28 mouse cellular contexts compared by ENCODE assay signal in genomic region chr3:57420660-57421059, GRCm38 (mm10). TPM values are rescaled to one million over a fixed set of nuclear protein-coding genes. Genes with fewer than 3 reads are reported as not detected.
DNase-seq lines count a peak whose midpoint lies in the region; ATAC-seq and TF ChIP-seq lines count a peak whose summit lies in the region.
"Had no signal": no experiment of that assay in that cellular context is flagged by ENCODE, and none has a peak within 500 bp of the region (broad histone marks: within the 10 kb centered on the region; RNA-seq: fewer than 3 reads in every experiment).

No protein-coding gene starts in this region.

- WGBS in intestine, embryonic 14.5 days: 92% methylated on average over 1 of the region's 1 CpGs
- WGBS in intestine, embryonic 15.5 days: 91% methylated on average over 1 of the region's 1 CpGs
- 76% methylated on average over 1 of the region's 1 CpGs for WGBS in liver, postnatal 0 days (ENCODE audit: insufficient replicate concordance)

- peak; percentile 25 for DNase-seq in intestine, embryonic 14.5 days (ENCODE audit: low spot score)
- DNase-seq in liver, postnatal 0 days: no peak
- DNase-seq in liver (no peak), MEL (ENCODE audit: low read depth, low spot score) (peak; percentile 3)
- DNase-seq in lung, postnatal 25 days (ENCODE audit: low spot score): no peak
- DNase-seq: adrenal gland, adult 2 months; adrenal gland, postnatal 14 days; cerebellum, adult 11 months; cerebellum, adult 2 months; cerebellum, adult 9-11 months; cerebellum, postnatal 25 days; forebrain, postnatal 0 days; gastrocnemius, adult 2 months; gastrocnemius, postnatal 14 days; heart, adult 11 months had no signal

- no peak overlapping the region for H3K4me2 ChIP-seq in intestine, embryonic 14.5 days (ENCODE audit: low read length)
- H3K4me2 ChIP-seq in intestine, embryonic 15.5 days (replicated peaks): no peak overlapping the region
- H3K4me2 ChIP-seq in liver, postnatal 0 days (ENCODE audit: low read depth, low read length): no peak overlapping the region
- H3K4me2 ChIP-seq: embryonic facial prominence, embryonic 12.5 days; embryonic facial prominence, embryonic 15.5 days; heart, embryonic 11.5 days; hindbrain, embryonic 12.5 days; hindbrain, embryonic 15.5 days had no signal

- TF ChIP-seq RAD21 in MEL (IDR thresholded peaks at IDR 0.05; ENCODE audit: low read depth, low read length): no peak

- H3K27ac ChIP-seq in intestine, embryonic 14.5 days (ENCODE audit: low read depth): no peak overlapping the region
- H3K27ac ChIP-seq in intestine, embryonic 15.5 days: no peak overlapping the region
- peak overlapping the region; percentile 48; the same call in 1 of the 2 replicates for H3K27ac ChIP-seq in liver, postnatal 0 days (ENCODE audit: low read depth)
- H3K27ac ChIP-seq in MEL (ENCODE audit: control insufficient read depth, low read depth, low read length): no peak overlapping the region
- H3K27ac ChIP-seq: embryonic facial prominence, embryonic 12.5 days; embryonic facial prominence, embryonic 15.5 days; gastrocnemius, adult 2 months; hindbrain, embryonic 12.5 days; hindbrain, embryonic 15.5 days had no signal

- no peak overlapping the region for H3K4me3 ChIP-seq in intestine, embryonic 14.5 days (ENCODE audit: low read depth, low read length)
- no peak overlapping the region for H3K4me3 ChIP-seq in intestine, embryonic 15.5 days (replicated peaks)
- H3K4me3 ChIP-seq in liver, postnatal 0 days (ENCODE audit: low read depth, low read length): no peak overlapping the region
- no peak overlapping the region for H3K4me3 ChIP-seq in MEL (ENCODE audit: control insufficient read depth in 1 of 2, insufficient read depth in 1 of 2, low read depth in 2 of 2, low read length in 2 of 2)
- H3K4me3 ChIP-seq: embryonic facial prominence, embryonic 12.5 days; embryonic facial prominence, embryonic 15.5 days; gastrocnemius, adult 2 months; hindbrain, embryonic 12.5 days; hindbrain, embryonic 15.5 days had no signal

- no peak for TF ChIP-seq CTCF in liver, postnatal 0 days (IDR thresholded peaks at IDR 0.05; ENCODE audit: low read depth)
- no peak for TF ChIP-seq CTCF in MEL (IDR thresholded peaks at IDR 0.05 in 2 of 3, conservative IDR thresholded peaks at IDR 0.05 in 1 of 3; ENCODE audit: control insufficient read depth in 1 of 3, insufficient read depth in 1 of 3, low read depth in 2 of 3, low read length in 3 of 3, poor library complexity in 1 of 3, severe bottlenecking in 1 of 3)

- ATAC-seq in intestine, embryonic 14.5 days (replicated peaks; ENCODE audit: low FRiP score, low TSS enrichment, low read depth): no peak
- no peak for ATAC-seq in intestine, embryonic 15.5 days
- no peak for ATAC-seq in liver, postnatal 0 days
- ATAC-seq: forebrain, embryonic 14.5 days; forebrain, postnatal 0 days had no signal

- no peak for TF ChIP-seq POLR2A in MEL (IDR thresholded peaks at IDR 0.05; ENCODE audit: control insufficient read depth in 1 of 2, insufficient read depth in 1 of 2, low read depth in 1 of 2, low read length in 2 of 2, poor library complexity in 1 of 2)

- TF ChIP-seq EP300 in liver, postnatal 0 days (IDR thresholded peaks at IDR 0.05; ENCODE audit: low read depth): no peak
- TF ChIP-seq EP300 in MEL (IDR thresholded peaks at IDR 0.05; ENCODE audit: low read depth in 1 of 2, low read length in 2 of 2): no peak

- no peaks in the 10 kb centered on the region for H3K27me3 ChIP-seq in intestine, embryonic 14.5 days (replicated peaks; ENCODE audit: control insufficient read depth, insufficient read depth, low read length)
- H3K27me3 ChIP-seq in intestine, embryonic 15.5 days (replicated peaks): no peaks in the 10 kb centered on the region
- H3K27me3 ChIP-seq in liver, postnatal 0 days (ENCODE audit: insufficient read depth, low read length): no peaks in the 10 kb centered on the region
- no peaks in the 10 kb centered on the region for H3K27me3 ChIP-seq in MEL (ENCODE audit: control insufficient read depth in 1 of 2, insufficient read depth in 2 of 2, low read length in 2 of 2)
- H3K27me3 ChIP-seq: CH12.LX; embryonic facial prominence, embryonic 12.5 days; embryonic facial prominence, embryonic 15.5 days; hindbrain, embryonic 12.5 days; hindbrain, embryonic 15.5 days had no signal

- H3K4me1 ChIP-seq in intestine, embryonic 14.5 days (replicated peaks; ENCODE audit: control insufficient read depth, insufficient read depth, low read length): no peaks in the 10 kb centered on the region
- no peaks in the 10 kb centered on the region; the same call in 1 of the 2 replicates for H3K4me1 ChIP-seq in intestine, embryonic 15.5 days (replicated peaks)
- H3K4me1 ChIP-seq in liver, postnatal 0 days (ENCODE audit: insufficient read depth): peaks cover 2% of the 10 kb centered on the region; the same call in 1 of the 2 replicates
- H3K4me1 ChIP-seq in MEL (ENCODE audit: control insufficient read depth in 1 of 2, insufficient read depth in 2 of 2, low read length in 2 of 2): no peaks in the 10 kb centered on the region
- H3K4me1 ChIP-seq: embryonic facial prominence, embryonic 12.5 days; embryonic facial prominence, embryonic 15.5 days; hindbrain, embryonic 12.5 days; hindbrain, embryonic 15.5 days had no signal

- no peak overlapping the region for H3K9ac ChIP-seq in intestine, embryonic 14.5 days (ENCODE audit: low read length)
- H3K9ac ChIP-seq in intestine, embryonic 15.5 days: no peak overlapping the region
- no peak overlapping the region for H3K9ac ChIP-seq in liver, postnatal 0 days (replicated peaks)
- H3K9ac ChIP-seq in MEL (ENCODE audit: control insufficient read depth, low read depth, low read length, poor library complexity, severe bottlenecking): no peak overlapping the region
- H3K9ac ChIP-seq: embryonic facial prominence, embryonic 12.5 days; embryonic facial prominence, embryonic 15.5 days; forebrain, postnatal 0 days; hindbrain, embryonic 12.5 days; hindbrain, embryonic 15.5 days had no signal

- H3K9me3 ChIP-seq in intestine, embryonic 14.5 days (ENCODE audit: control insufficient read depth, low read length): no peaks in the 10 kb centered on the region
- H3K9me3 ChIP-seq in intestine, embryonic 15.5 days: no peaks in the 10 kb centered on the region
- H3K9me3 ChIP-seq in liver, postnatal 0 days (ENCODE audit: low read length): no peaks in the 10 kb centered on the region
- H3K9me3 ChIP-seq in MEL (replicated peaks; ENCODE audit: insufficient read depth, low read length): no peaks in the 10 kb centered on the region
- H3K9me3 ChIP-seq: embryonic facial prominence, embryonic 12.5 days; embryonic facial prominence, embryonic 15.5 days; hindbrain, embryonic 12.5 days; hindbrain, embryonic 15.5 days had no signal

- H3K79me2 ChIP-seq in MEL (ENCODE audit: control insufficient read depth, insufficient read depth, low read length, poor library complexity): no peaks in the 10 kb centered on the region

- H3K36me3 ChIP-seq in intestine, embryonic 14.5 days (ENCODE audit: control insufficient read depth, insufficient read depth, low read length): no peaks in the 10 kb centered on the region
- H3K36me3 ChIP-seq in intestine, embryonic 15.5 days: no peaks in the 10 kb centered on the region
- no peaks in the 10 kb centered on the region for H3K36me3 ChIP-seq in liver, postnatal 0 days (replicated peaks; ENCODE audit: insufficient read depth, low read length)
- H3K36me3 ChIP-seq in MEL (ENCODE audit: control insufficient read depth in 1 of 2, insufficient read depth in 2 of 2, low read length in 2 of 2): no peaks in the 10 kb centered on the region
- H3K36me3 ChIP-seq: embryonic facial prominence, embryonic 12.5 days; embryonic facial prominence, embryonic 15.5 days; G1E; hindbrain, embryonic 12.5 days; hindbrain, embryonic 15.5 days had no signal

TF ChIP-seq in MEL, 35 proteins besides CTCF, POLR2A, EP300 and RAD21:
- TF ChIP-seq MAFK (IDR thresholded peaks at IDR 0.05; ENCODE audit: borderline replicate concordance, low read depth, low read length) (no peak), CHD2 (IDR thresholded peaks at IDR 0.05; ENCODE audit: low read length) (no peak), ZMIZ1 (IDR thresholded peaks at IDR 0.05; ENCODE audit: low read depth, low read length) (no peak), UBTF (IDR thresholded peaks at IDR 0.05; ENCODE audit: borderline replicate concordance, insufficient read depth, low read depth, low read length) (no peak)

RNA-seq across cellular contexts. Expression of gene Tm4sf4, which starts 4.5 kb away (rescaled TPM):
- polyA plus RNA-seq in intestine, embryonic 14.5 days (2014; fragmentation: Nextera tagmentation; extraction: Ambion mirVana): 43.0 and 53.0 TPM in 2 replicates
- polyA plus RNA-seq in intestine, embryonic 15.5 days (2015; fragmentation: Nextera tagmentation; extraction: Ambion mirVana): 44.0 and 44.9 TPM in 2 replicates
- 243 and 252 TPM in 2 replicates for polyA plus RNA-seq in liver, postnatal 0 days (2015; fragmentation: Nextera tagmentation; extraction: Ambion mirVana)
- not detected in 2 replicates for total RNA-seq in MEL (2012; rRNA removed)
- not detected for polyA plus RNA-seq in MEL (2012; ENCODE audit: insufficient read depth in 1 of 2, insufficient read length in 2 of 2, low read depth in 1 of 2, low replicate concordance in 2 of 2, missing spikeins in 1 of 2)
- total RNA-seq: CH12.LX; common myeloid progenitor, adult 5-6 weeks; forebrain, postnatal 0 days; G1E; gastrocnemius, adult 2 months; gastrocnemius, postnatal 14 days; heart, adult 8-10 months; hematopoietic stem cell, adult 5-6 weeks had no signal
- polyA plus RNA-seq: cerebellum, adult 2 months; embryonic facial prominence, embryonic 12.5 days; embryonic facial prominence, embryonic 15.5 days; forebrain, postnatal 0 days; frontal cortex, adult 2 months; G1E had no signal

Comparison
In these comparisons a context has a peak if more than half of its experiments do, and no peak if none do; other contexts are left out.
1. DNase-seq: peak in intestine, embryonic 14.5 days (single experiment) and MEL (single experiment); none in liver, postnatal 0 days (single experiment), liver (single experiment) and lung, postnatal 25 days (single experiment).
2. RNA of gene Tm4sf4, which starts 4.5 kb away (polyA plus RNA-seq): 243 to 252 TPM in liver, postnatal 0 days, 43.0 to 53.0 TPM in intestine, embryonic 14.5 days and 44.0 to 44.9 TPM in intestine, embryonic 15.5 days; not detected in MEL; every median in the first group is over 10 times any median in the second.